Mouse (Mus musculus) embryonic facial prominence, embryonic 12.5 days (tissue): ENCODE results near the gene Wdr91. TPM values are rescaled to one million over a fixed set of nuclear protein-coding genes. Genes with fewer than 3 reads are reported as not detected.

Experiments
- ATAC-seq: fragments of 200-750 bp; cut with Nextera tagmentation; 2 replicates; pipeline ENCODE4 v1.8.0; 2017; ENCODE audit not compliant: insufficient number of reproducible peaks, insufficient read depth, low FRiP score, low TSS enrichment
- H3K27ac ChIP-seq: fragments of 300-500 bp; sonication (generic); 2 replicates; pipeline ENCODE4 v1.5.1; 2016; ENCODE audit warnings: mild to moderate bottlenecking
- H3K27me3 ChIP-seq: fragments of 300-500 bp; sonication (generic); 2 replicates; pipeline ENCODE4 v1.6.1; 2016; ENCODE audit warnings: mild to moderate bottlenecking, moderate library complexity
- H3K36me3 ChIP-seq: fragments of 300-500 bp; sonication (generic); 2 replicates; pipeline ENCODE4 v1.6.1; 2016; ENCODE audit warnings: mild to moderate bottlenecking
- H3K4me1 ChIP-seq: fragments of 300-500 bp; sonication (generic); 2 replicates; pipeline ENCODE4 v1.6.1; 2016
- H3K4me2 ChIP-seq: fragments of 300-500 bp; sonication (generic); replicated peaks from 2 replicates; pipeline ENCODE4 v1.6.1; 2016; ENCODE audit warnings: mild to moderate bottlenecking, moderate library complexity
- H3K4me3 ChIP-seq: fragments of 300-500 bp; sonication (generic); 2 replicates; pipeline ENCODE4 v1.5.1; 2016; ENCODE audit warnings: mild to moderate bottlenecking
- H3K9ac ChIP-seq: fragments of 300-500 bp; sonication (generic); 2 replicates; pipeline ENCODE4 v1.6.1; 2016; ENCODE audit warnings: mild to moderate bottlenecking, moderate library complexity
- H3K9me3 ChIP-seq: fragments of 300-500 bp; sonication (generic); 2 replicates; pipeline ENCODE4 v1.6.1; 2016; ENCODE audit warnings: mild to moderate bottlenecking, moderate library complexity
- WGBS: fragments of 180-500 bp; shearing (Covaris S2); methylation state at CpG from one replicate; pipeline ENCODE4 v1.1.7; 2016; 5-methylcytosine and 5-hydroxymethylcytosine counted together
- polyA plus RNA-seq: library from polyadenylated mRNA; unstranded; fragments of >200 nt; fragmentation: Nextera tagmentation; extraction: Ambion mirVana; gene quantifications from 2 replicates; pipeline ENCODE4 v1.2.1, GENCODE M21; 2016

Wdr91 gene
- polyA plus RNA-seq, 1 experiment from 2014 or later: 12.7 TPM

- peak overlapping the region; percentile 94; the same call in 1 of the 2 replicates for H3K27ac ChIP-seq
- H3K9me3 ChIP-seq: no peaks in the 10 kb centered on the region
- H3K4me3 ChIP-seq: peak overlapping the region; percentile 67; the same call in 1 of the 2 replicates
- no peak for ATAC-seq
- WGBS: 57% methylated on average over 12 of the region's 12 CpGs
- peaks cover 28% of the 10 kb centered on the region for H3K4me1 ChIP-seq
- peak overlapping the region; percentile 75 for H3K4me2 ChIP-seq
- no peaks in the 10 kb centered on the region for H3K27me3 ChIP-seq
- H3K9ac ChIP-seq: peak overlapping the region; percentile 84; the same call in 1 of the 2 replicates
- peaks cover 18% of the 10 kb centered on the region; the same call in 1 of the 2 replicates for H3K36me3 ChIP-seq
These were observed 34.5 kb downstream of the Wdr91 start for GRCm38 (mm10) chr6:34875966-34876834.

- peaks cover 10% of the 10 kb centered on the region; the same call in 1 of the 2 replicates for H3K36me3 ChIP-seq
- no peak overlapping the region for H3K4me3 ChIP-seq
- peaks cover 34% of the 10 kb centered on the region for H3K4me1 ChIP-seq
- H3K9me3 ChIP-seq: no peaks in the 10 kb centered on the region
- no peak for ATAC-seq
- H3K4me2 ChIP-seq: no peak overlapping the region
- no peak overlapping the region for H3K9ac ChIP-seq
- H3K27me3 ChIP-seq: no peaks in the 10 kb centered on the region
- no peak overlapping the region for H3K27ac ChIP-seq
- WGBS: 81% methylated on average over 14 of the region's 15 CpGs
These were observed 35.4 kb downstream of the Wdr91 start for GRCm38 (mm10) chr6:34875268-34875761.

GRCm38 (mm10) chr6:34874101-34874921, 36.4 kb downstream of the Wdr91 start:
- Histone ChIP-seq H3K36me3 (peaks cover 6% of the 10 kb centered on the region; the same call in 1 of the 2 replicates), H3K4me2 (no peak overlapping the region), H3K4me3 (no peak overlapping the region), H3K9ac (peak overlapping the region; percentile 19; the same call in 1 of the 2 replicates), H3K9me3 (no peaks in the 10 kb centered on the region), H3K27ac (peak overlapping the region; percentile 7; the same call in 1 of the 2 replicates), H3K4me1 (peaks cover 34% of the 10 kb centered on the region), H3K27me3 (no peaks in the 10 kb centered on the region)
- 50% methylated on average over 21 of the region's 21 CpGs for WGBS
- no peak for ATAC-seq

- ATAC-seq: no peak
- Histone ChIP-seq H3K4me3 (no peak overlapping the region), H3K4me1 (peaks cover 29% of the 10 kb centered on the region), H3K9ac (no peak overlapping the region), H3K9me3 (no peaks in the 10 kb centered on the region), H3K27me3 (no peaks in the 10 kb centered on the region), H3K27ac (no peak overlapping the region), H3K36me3 (0 out of 2 replicates have a peak, but pooled peaks cover 6% of the 10 kb centered on the region), H3K4me2 (no peak overlapping the region)
- 82% methylated on average over 10 of the region's 10 CpGs for WGBS
These were observed 37.8 kb downstream of the Wdr91 start for GRCm38 (mm10) chr6:34872871-34873270.

- no peak overlapping the region for H3K4me3 ChIP-seq
- no peaks in the 10 kb centered on the region for H3K9me3 ChIP-seq
- H3K27me3 ChIP-seq: no peaks in the 10 kb centered on the region
- no peak overlapping the region for H3K4me2 ChIP-seq
- 0 out of 2 replicates have a peak, but pooled peaks cover 6% of the 10 kb centered on the region for H3K36me3 ChIP-seq
- H3K9ac ChIP-seq: no peak overlapping the region
- H3K4me1 ChIP-seq: peaks cover 28% of the 10 kb centered on the region
- WGBS: 90% methylated on average over 7 of the region's 7 CpGs
- no peak overlapping the region for H3K27ac ChIP-seq
- ATAC-seq: no peak
These were observed 38.7 kb downstream of the Wdr91 start for GRCm38 (mm10) chr6:34871929-34872328.

- Histone ChIP-seq H3K4me3 (no peak overlapping the region), H3K4me2 (no peak overlapping the region), H3K9me3 (no peaks in the 10 kb centered on the region), H3K27ac (peak overlapping the region; percentile 57), H3K27me3 (no peaks in the 10 kb centered on the region), H3K4me1 (peaks cover 19% of the 10 kb centered on the region), H3K9ac (no peak overlapping the region), H3K36me3 (0 out of 2 replicates have a peak, but pooled peaks cover 4% of the 10 kb centered on the region)
- WGBS: 49% methylated on average over 5 of the region's 5 CpGs
- no peak for ATAC-seq
These were observed 40.0 kb downstream of the Wdr91 start for GRCm38 (mm10) chr6:34870724-34871123.

GRCm38 (mm10) chr6:34870136-34870535, 40.5 kb downstream of the Wdr91 start:
- Histone ChIP-seq H3K27me3 (no peaks in the 10 kb centered on the region), H3K36me3 (0 out of 2 replicates have a peak, but pooled peaks cover 4% of the 10 kb centered on the region), H3K27ac (0 out of 2 replicates have a peak overlapping the region, but pooled peaks have one; percentile 11), H3K4me2 (no peak overlapping the region), H3K4me1 (peaks cover 17% of the 10 kb centered on the region), H3K9ac (no peak overlapping the region), H3K4me3 (no peak overlapping the region), H3K9me3 (no peaks in the 10 kb centered on the region)
- 72% methylated on average over 5 of the region's 5 CpGs for WGBS
- ATAC-seq: no peak

- peaks cover 14% of the 10 kb centered on the region for H3K4me1 ChIP-seq
- no peak for ATAC-seq
- no peak overlapping the region for H3K9ac ChIP-seq
- 0 out of 2 replicates have a peak overlapping the region, but pooled peaks have one; percentile 8 for H3K27ac ChIP-seq
- WGBS: 72% methylated on average over 13 of the region's 13 CpGs
- no peaks in the 10 kb centered on the region for H3K27me3 ChIP-seq
- 0 out of 2 replicates have a peak, but pooled peaks cover 3% of the 10 kb centered on the region for H3K36me3 ChIP-seq
- H3K4me3 ChIP-seq: no peak overlapping the region
- no peaks in the 10 kb centered on the region for H3K9me3 ChIP-seq
- no peak overlapping the region for H3K4me2 ChIP-seq
These were observed 41.3 kb downstream of the Wdr91 start for GRCm38 (mm10) chr6:34869225-34869915.

GRCm38 (mm10) chr6:34868507-34869217, 42.0 kb downstream of the Wdr91 start:
- no peak overlapping the region for H3K9ac ChIP-seq
- WGBS: 85% methylated on average over 20 of the region's 20 CpGs
- no peak overlapping the region for H3K27ac ChIP-seq
- no peak overlapping the region for H3K4me3 ChIP-seq
- H3K36me3 ChIP-seq: no peaks in the 10 kb centered on the region
- no peak for ATAC-seq
- peaks cover 15% of the 10 kb centered on the region for H3K4me1 ChIP-seq
- no peak overlapping the region for H3K4me2 ChIP-seq
- H3K9me3 ChIP-seq: no peaks in the 10 kb centered on the region
- H3K27me3 ChIP-seq: no peaks in the 10 kb centered on the region

- ATAC-seq: no peak
- Histone ChIP-seq H3K4me1 (peaks cover 19% of the 10 kb centered on the region), H3K9ac (no peak overlapping the region), H3K4me3 (no peak overlapping the region), H3K36me3 (no peaks in the 10 kb centered on the region), H3K27me3 (no peaks in the 10 kb centered on the region), H3K27ac (no peak overlapping the region), H3K4me2 (no peak overlapping the region), H3K9me3 (no peaks in the 10 kb centered on the region)
- WGBS: 69% methylated on average over 10 of the region's 10 CpGs
These were observed 42.7 kb downstream of the Wdr91 start for GRCm38 (mm10) chr6:34867995-34868350.
